Mouse (Mus musculus): Measurements from ENCODE around the gene Trim38. TPM values are rescaled to one million over a fixed set of nuclear protein-coding genes. Genes with fewer than 3 reads are reported as not detected.
"Not testable (repeated sequence)": the region's sequence is repeated elsewhere in the genome, so short reads cannot be mapped to it uniquely, and the experiment has no call there.

Trim38 gene
- polyA plus RNA-seq, 1 experiment, result 0.05 TPM

- Histone ChIP-seq H3K27me3 (replicated peaks; ENCODE audit: control insufficient read depth, insufficient read depth, low read length) (no peaks in the 10 kb centered on the region), H3K4me3 (ENCODE audit: insufficient read depth, low read depth, low read length) (peak within 1 kb of the TSS; percentile 50), H3K4me1 (ENCODE audit: control insufficient read depth, insufficient read depth, low read length) (peaks cover 7% of the 10 kb centered on the region; the same call in 1 of the 2 replicates), H3K27ac (ENCODE audit: insufficient read depth, low read depth, low read length) (peak within 1 kb of the TSS; percentile 93), H3K36me3 (ENCODE audit: control insufficient read depth, insufficient read depth, low read length) (peaks cover 3% of the 10 kb centered on the region; the same call in 1 of the 2 replicates)
- under 1% methylated on average over 28 of the region's 28 CpGs for WGBS
- TF ChIP-seq POLR2A (IDR thresholded peaks at IDR 0.05; ENCODE audit: low read depth, low read length), result no peak
- no peak for TF ChIP-seq CTCF (conservative IDR thresholded peaks at IDR 0.05; ENCODE audit: insufficient read depth, insufficient read length, low read depth, low read length)
- peak; percentile 92 for DNase-seq
Observed at GRCm38 (mm10) chr13:23745381-23746161, 24.1 kb upstream of the Trim38 start, which contains the start of gene Hist1h3c. Hist1h3c (minus strand) TSS chr13:23745602.

- Histone ChIP-seq H3K4me3 (ENCODE audit: insufficient read depth, low read depth, low read length) (peak within 1 kb of the TSS; percentile 50), H3K27ac (ENCODE audit: insufficient read depth, low read depth, low read length) (peak within 1 kb of the TSS; percentile 93)
- not testable (repeated sequence) for H3K36me3 ChIP-seq (ENCODE audit: control insufficient read depth, insufficient read depth, low read length); H3K27me3 ChIP-seq (replicated peaks; ENCODE audit: control insufficient read depth, insufficient read depth, low read length); H3K4me1 ChIP-seq (ENCODE audit: control insufficient read depth, insufficient read depth, low read length)
- WGBS, result under 1% methylated on average over 46 of the region's 58 CpGs
- peak; percentile 93 for DNase-seq
Observed at GRCm38 (mm10) chr13:23746201-23747080, 23.3 kb upstream of the Trim38 start, which contains the start of gene Hist1h2bb. Hist1h2bb (plus strand) TSS chr13:23746734.

GRCm38 (mm10) chr13:23747081-23747891 is 22.4 kb upstream of the Trim38 start:
- Histone ChIP-seq H3K27ac (ENCODE audit: insufficient read depth, low read depth, low read length) (no peak overlapping the region), H3K36me3 (ENCODE audit: control insufficient read depth, insufficient read depth, low read length) (no peaks in the 10 kb centered on the region), H3K27me3 (replicated peaks; ENCODE audit: control insufficient read depth, insufficient read depth, low read length) (no peaks in the 10 kb centered on the region), H3K4me3 (ENCODE audit: insufficient read depth, low read depth, low read length) (no peak overlapping the region), H3K4me1 (ENCODE audit: control insufficient read depth, insufficient read depth, low read length) (peaks cover 5% of the 10 kb centered on the region; the same call in 1 of the 2 replicates)
- TF ChIP-seq POLR2A (IDR thresholded peaks at IDR 0.05; ENCODE audit: low read depth, low read length), result no peak
- TF ChIP-seq CTCF (conservative IDR thresholded peaks at IDR 0.05; ENCODE audit: insufficient read depth, insufficient read length, low read depth, low read length), result no peak
- DNase-seq, result no peak
- WGBS, result 9% methylated on average over 13 of the region's 13 CpGs

- no peak overlapping the region for H3K27ac ChIP-seq (ENCODE audit: insufficient read depth, low read depth, low read length)
- no peaks in the 10 kb centered on the region for H3K27me3 ChIP-seq (replicated peaks; ENCODE audit: control insufficient read depth, insufficient read depth, low read length)
- no peak for DNase-seq
- WGBS, result 17% methylated on average over 4 of the region's 4 CpGs
- peaks cover 5% of the 10 kb centered on the region; the same call in 1 of the 2 replicates for H3K4me1 ChIP-seq (ENCODE audit: control insufficient read depth, insufficient read depth, low read length)
- TF ChIP-seq CTCF (conservative IDR thresholded peaks at IDR 0.05; ENCODE audit: insufficient read depth, insufficient read length, low read depth, low read length), result no peak
- no peak for TF ChIP-seq POLR2A (IDR thresholded peaks at IDR 0.05; ENCODE audit: low read depth, low read length)
- no peak overlapping the region for H3K4me3 ChIP-seq (ENCODE audit: insufficient read depth, low read depth, low read length)
- no peaks in the 10 kb centered on the region for H3K36me3 ChIP-seq (ENCODE audit: control insufficient read depth, insufficient read depth, low read length)
Observed at GRCm38 (mm10) chr13:23747892-23748288, 21.8 kb upstream of the Trim38 start.

GRCm38 (mm10) chr13:23749563-23750121 is 20.1 kb upstream of the Trim38 start:
- Histone ChIP-seq H3K27ac (ENCODE audit: insufficient read depth, low read depth, low read length) (no peak overlapping the region), H3K27me3 (replicated peaks; ENCODE audit: control insufficient read depth, insufficient read depth, low read length) (no peaks in the 10 kb centered on the region), H3K4me1 (ENCODE audit: control insufficient read depth, insufficient read depth, low read length) (peaks cover 5% of the 10 kb centered on the region; the same call in 1 of the 2 replicates), H3K36me3 (ENCODE audit: control insufficient read depth, insufficient read depth, low read length) (no peaks in the 10 kb centered on the region), H3K4me3 (ENCODE audit: insufficient read depth, low read depth, low read length) (no peak overlapping the region)
- WGBS, result 93% methylated on average over 5 of the region's 5 CpGs
- DNase-seq, result no peak
- no peak for TF ChIP-seq CTCF (conservative IDR thresholded peaks at IDR 0.05; ENCODE audit: insufficient read depth, insufficient read length, low read depth, low read length)
- no peak for TF ChIP-seq POLR2A (IDR thresholded peaks at IDR 0.05; ENCODE audit: low read depth, low read length)

- not testable (repeated sequence) for H3K4me1 ChIP-seq (ENCODE audit: control insufficient read depth, insufficient read depth, low read length); H3K36me3 ChIP-seq (ENCODE audit: control insufficient read depth, insufficient read depth, low read length); H3K27me3 ChIP-seq (replicated peaks; ENCODE audit: control insufficient read depth, insufficient read depth, low read length)
- 2% methylated on average over 33 of the region's 47 CpGs for WGBS
- peak within 1 kb of the TSS; percentile 71 for H3K27ac ChIP-seq (ENCODE audit: insufficient read depth, low read depth, low read length)
- peak within 1 kb of the TSS; percentile 74; the same call in 1 of the 2 replicates for H3K4me3 ChIP-seq (ENCODE audit: insufficient read depth, low read depth, low read length)
- DNase-seq, result peak; percentile 66
Observed at GRCm38 (mm10) chr13:23750839-23751477, 18.8 kb upstream of the Trim38 start, which contains the start of gene Hist1h2ab. Hist1h2ab (plus strand) TSS chr13:23751126.

Measured in kidney, adult 2 months (tissue).